Mouse (Mus musculus): ENCODE data around the gene Ccpg1os.
A peak's percentile ranks its signal among the peaks of the same experiment; 100 is the strongest.

Ccpg1os gene

GRCm38 (mm10) chr9:72985250-72986220 lies at the start of gene Ccpg1os, which contains the start of gene Ccpg1:
Gene Ccpg1os, minus strand, starts transcription at chr9:72985382.
Gene Ccpg1, plus strand, starts transcription at chr9:72985429.
- DNase-seq, result peak; percentile 96 to 98

GRCm38 (mm10) chr9:73033406-73033805 lies 48.2 kb upstream of the Ccpg1os start:
- no peak for DNase-seq

DNA sequence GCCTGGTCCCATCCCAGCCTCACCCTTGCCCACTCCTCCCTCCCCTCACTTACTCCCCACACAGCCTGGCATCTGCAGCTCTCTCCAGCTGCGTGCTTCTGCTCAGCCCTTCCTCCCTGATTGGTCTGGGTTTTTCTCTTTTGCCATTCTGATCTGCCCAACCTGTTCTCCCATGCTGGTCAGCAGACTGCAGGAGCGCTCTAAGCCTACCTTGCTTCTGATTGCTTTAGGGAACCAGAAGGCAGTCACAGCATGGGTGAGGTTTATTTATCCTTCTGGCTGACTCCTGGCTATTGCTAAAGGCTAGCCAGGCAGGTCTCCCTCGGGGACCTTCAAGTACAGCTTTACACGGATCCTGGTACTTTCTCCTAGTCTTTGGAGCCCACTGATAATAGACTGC lies 46.2 kb upstream of the Ccpg1os start:
- no peak for DNase-seq

- DNase-seq, result no peak
Measured at GRCm38 (mm10) chr9:73030443-73030842, 45.3 kb upstream of the Ccpg1os start.

DNA sequence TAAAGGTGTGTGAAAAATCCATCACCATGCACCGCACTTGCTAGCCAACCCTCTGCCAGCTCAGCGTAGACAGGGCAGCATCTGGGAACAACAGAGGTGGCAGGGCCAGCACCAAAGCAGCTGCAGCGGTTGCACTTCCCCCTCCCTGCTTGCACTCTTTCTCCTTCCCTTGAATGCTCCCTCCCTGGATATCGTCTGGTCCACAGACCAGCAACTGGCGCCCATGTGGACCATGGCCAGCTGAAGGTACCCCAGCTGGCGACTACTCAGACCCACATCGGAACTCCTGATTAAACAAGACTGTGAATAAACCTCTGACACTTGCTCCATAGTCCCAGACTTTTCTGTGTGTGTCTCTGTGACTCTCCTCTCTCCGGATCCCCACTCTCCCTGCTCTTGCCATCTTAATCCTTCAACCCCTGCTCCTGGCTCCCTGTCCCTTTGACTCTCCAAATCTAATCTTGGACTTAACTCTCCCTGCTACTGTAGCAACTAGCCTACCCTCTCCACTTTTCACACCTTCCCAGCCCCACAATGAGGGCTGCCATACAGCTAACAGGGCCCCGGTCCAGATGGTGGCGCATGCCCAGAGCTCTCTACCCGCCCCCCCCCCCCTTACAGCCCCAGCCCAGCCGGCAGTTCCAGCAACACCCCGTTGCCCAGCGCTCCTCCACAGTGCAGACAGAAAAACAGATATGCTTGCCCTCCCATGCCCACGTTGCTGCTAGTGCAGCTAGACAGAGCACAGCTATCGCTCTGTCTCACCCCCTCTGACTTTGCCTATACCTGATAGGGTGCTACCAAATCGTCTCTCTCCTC lies 40.8 kb upstream of the Ccpg1os start:
- peak in 1 of 2 experiments; percentile 22 for DNase-seq

- DNase-seq, result no peak
Measured at GRCm38 (mm10) chr9:73020566-73021097, 35.5 kb upstream of the Ccpg1os start.

DNA sequence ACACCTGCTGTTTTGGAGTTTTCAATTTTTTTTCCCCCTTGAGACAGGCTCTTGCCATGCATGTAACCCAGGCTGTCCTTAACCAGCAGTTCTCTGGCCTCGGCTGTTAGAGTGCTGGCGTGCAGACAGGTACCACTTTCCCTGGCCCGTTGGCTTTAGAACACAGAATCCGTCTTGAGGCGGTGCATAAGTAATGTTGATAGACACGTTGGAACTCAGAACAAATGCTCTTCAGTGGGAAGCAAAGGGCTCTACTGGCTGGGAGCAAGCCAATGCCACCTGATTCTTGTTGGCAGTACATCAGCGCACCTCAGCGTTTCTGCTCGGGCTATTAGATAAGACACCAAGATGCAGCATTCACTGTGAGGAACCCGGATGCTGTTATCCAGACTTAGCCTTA lies 34.7 kb upstream of the Ccpg1os start:
- DNase-seq, result no peak

- DNase-seq, result no peak
Measured at GRCm38 (mm10) chr9:73014724-73015123, 29.5 kb upstream of the Ccpg1os start.

GRCm38 (mm10) chr9:73012629-73013028 lies 27.4 kb upstream of the Ccpg1os start:
- DNase-seq, result no peak

GRCm38 (mm10) chr9:73008384-73008783 lies 23.2 kb upstream of the Ccpg1os start:
- no peak for DNase-seq

DNA sequence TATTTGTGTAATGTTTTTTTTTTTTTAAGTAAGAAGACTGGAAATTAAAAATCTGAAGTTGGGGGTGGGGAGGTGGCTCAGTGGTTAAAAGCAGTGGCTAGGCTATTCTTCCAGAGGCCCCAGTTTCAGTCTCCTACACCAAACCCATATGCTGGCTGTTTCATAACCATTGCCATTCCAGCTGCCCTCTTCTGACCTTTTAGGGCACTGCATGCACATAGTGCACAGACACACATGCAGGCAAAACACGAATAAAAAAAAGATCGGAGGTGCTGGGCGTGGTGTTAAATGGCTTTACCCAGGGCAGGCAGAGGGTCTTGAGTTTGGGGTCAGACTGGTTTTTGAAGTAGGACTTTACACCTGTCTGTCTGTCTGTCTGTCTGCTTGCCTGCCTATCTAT lies 21.0 kb upstream of the Ccpg1os start:
- peak in 1 of 2 experiments; percentile 15 for DNase-seq

DNA sequence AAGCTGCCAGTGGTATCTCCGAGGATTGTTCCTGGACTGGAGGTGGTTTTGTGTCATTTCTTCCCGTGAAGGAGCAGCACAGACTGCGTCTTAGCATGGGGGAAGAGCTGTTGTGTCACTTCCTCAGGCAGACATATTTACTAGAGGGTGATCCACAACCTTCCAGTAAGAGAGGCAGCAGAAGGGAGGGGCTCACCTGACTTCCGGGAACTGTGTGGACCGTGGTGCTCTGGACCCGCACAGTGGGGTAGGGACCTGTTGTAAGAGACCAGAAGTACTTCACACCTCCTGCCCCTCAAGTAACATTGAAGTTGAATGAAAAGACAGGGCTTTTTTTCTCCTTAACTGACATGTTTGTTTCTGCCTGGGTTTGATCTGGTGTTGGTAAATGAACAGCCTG lies 19.9 kb upstream of the Ccpg1os start:
- DNase-seq, result no peak

DNA sequence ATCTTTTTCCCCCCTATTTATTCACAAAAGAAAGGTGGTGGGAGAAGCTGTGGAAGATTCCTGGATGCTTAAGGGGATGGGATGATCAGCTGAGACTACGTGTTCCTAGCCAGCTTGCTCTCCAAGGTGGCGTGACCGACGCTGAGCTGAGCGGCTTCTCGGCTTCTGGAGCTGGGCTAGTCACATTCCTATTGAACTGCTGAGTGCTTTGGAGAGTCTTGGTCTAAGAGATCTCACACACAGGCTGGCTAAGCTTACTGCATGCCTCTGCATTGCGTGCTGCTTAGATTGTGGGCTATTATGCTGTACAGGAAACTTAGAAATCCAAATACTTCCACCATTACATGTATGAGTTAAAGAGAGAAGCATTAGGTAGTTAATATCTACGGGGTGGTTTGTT lies 18.9 kb upstream of the Ccpg1os start:
- no peak for DNase-seq

GRCm38 (mm10) chr9:73002177-73002576 lies 17.0 kb upstream of the Ccpg1os start:
- DNase-seq, result no peak

DNA sequence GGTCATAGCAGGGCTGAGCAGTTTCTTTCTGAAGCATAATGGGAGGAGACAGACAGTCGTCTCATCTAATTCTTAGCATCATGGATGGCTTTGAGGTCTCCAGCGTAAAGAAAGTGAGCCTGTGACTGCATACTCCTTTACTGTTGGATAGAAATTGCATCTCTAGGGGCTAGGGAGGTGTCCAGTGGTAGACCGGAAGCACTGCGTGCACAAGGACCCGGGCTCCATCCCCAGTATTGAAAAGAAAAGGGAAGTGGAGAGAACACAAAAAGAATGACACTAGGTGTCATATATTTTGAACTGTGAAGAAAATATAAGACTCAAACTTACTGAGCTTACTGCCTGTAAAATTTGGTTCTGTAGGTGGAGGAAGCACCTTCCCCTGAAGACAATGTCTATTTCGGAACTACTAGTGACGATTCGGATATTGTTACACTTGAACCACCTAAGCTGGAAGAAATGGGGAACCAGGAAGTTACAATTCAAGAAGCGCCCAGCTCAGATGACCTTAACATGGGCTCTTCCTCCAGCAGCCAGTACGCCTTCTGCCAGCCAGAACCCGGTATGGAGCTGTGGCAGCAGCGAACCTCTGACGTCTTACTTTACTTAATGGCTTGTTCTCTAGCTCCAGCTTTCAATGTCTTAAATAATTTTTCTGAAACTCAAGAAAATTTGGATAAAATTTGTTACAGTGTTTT lies 16.3 kb upstream of the Ccpg1os start:
- DNase-seq, result no peak

DNA sequence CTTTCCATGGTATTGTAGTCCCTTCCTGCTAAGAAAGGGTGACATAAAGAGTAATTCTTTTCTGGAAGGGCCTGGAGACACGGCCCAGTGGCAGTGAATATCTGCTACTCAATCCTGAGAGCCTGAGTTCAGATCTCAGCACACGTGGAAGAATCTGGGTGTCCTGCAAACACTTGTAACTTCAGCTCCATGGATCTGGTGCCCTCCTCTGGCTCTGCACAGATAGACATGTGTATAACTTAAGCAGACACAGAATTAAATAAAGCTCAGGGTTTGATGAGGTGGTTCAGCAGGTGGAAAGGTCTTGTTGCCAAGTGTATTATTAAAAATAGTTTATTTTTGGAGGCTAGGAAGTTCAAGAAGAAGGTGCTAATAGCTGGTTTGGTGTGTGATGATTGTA lies 15.3 kb upstream of the Ccpg1os start:
- DNase-seq, result no peak

- DNase-seq, result no peak
Measured at GRCm38 (mm10) chr9:72996806-72997205, 11.6 kb upstream of the Ccpg1os start.

GRCm38 (mm10) chr9:72996167-72996566 lies 11.0 kb upstream of the Ccpg1os start:
- no peak for DNase-seq

DNA sequence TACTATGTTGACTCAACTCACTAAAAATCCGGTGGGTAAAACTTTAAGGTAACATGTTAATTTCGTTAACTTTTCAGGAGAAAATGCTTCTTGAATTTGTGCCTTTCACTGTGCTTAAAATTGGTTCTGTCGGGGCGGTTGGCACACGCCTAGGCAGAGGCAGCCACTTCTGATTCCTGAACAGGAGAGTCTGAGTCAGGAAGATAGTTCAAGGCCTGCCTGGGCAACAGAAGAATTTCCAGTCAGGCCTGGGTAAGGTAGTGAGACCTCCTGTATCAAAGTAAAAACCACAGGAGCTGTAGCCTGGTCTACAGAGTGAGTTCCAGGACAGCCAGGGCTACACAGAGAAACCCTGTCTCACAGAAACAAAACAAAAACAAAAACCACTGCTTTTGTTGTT lies 7.4 kb upstream of the Ccpg1os start:
- no peak for DNase-seq

DNA sequence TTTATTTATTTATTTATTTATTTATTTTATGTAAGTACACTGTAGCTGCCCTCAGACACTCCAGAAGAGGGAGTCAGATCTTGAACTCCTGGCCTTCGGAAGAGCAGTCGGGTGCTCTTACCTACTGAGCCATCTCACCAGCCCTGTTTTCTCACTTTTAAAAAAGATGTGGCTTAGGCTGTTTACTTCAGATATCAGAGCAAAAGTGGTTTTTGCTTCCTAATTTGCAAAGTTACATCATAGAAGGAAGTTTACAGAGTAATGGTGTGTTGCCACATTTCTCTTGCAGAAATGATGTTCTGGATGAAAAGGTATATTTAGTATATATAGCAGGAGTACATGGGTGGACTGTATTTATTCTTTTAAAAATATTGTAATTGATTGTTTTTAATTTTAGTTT lies 6.2 kb upstream of the Ccpg1os start:
- DNase-seq, result no peak

DNA sequence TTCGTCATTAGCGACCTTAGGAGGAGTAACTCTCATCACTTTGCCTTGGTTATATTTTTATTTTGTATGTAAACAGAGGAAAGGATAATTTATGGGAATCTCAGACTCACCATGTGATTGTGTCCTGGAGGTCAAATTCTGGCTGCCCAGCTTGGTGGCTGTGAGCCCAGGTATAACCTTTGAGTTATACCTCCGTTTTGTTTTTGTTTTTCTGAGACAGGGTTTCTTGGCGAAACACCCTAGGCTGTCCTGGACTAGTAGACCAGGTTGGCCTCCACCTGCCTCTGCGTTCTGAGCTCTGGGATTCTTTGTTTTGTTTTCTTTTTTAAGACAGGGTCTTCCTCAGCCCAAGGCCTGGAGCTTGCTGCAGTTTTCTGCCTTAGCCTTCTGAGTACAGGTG lies 3.5 kb upstream of the Ccpg1os start:
- DNase-seq, result no peak

GRCm38 (mm10) chr9:72987703-72988102 lies 2.5 kb upstream of the Ccpg1os start:
- no peak for DNase-seq

DNA sequence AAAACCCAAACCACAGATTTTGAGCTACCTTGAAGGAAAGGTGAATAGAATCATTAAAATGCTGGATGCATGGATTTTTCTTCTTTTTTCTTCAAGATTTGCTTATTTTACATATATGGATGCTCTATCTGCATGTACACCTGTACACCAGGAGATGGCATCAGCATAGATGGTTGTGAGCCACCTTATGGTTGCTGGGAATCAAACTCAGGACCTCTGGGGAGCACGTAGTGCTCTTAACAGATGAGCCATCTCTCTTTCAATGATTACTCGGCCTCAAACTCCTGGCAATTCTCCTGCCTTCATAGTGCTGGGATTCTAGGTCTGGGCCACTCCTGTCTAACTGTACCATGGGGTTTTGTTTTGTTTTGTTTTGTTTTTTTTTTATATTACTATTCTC lies 2.1 kb downstream of the Ccpg1os start:
- DNase-seq, result no peak

Measured in kidney, postnatal 4 days (tissue).